ENCODE assay signal across 7 mouse cellular contexts in genomic region chr11:114873022-114873817, GRCm38 (mm10). TPM values are rescaled to one million over a fixed set of nuclear protein-coding genes. Genes with fewer than 3 reads are reported as not detected.
A peak's percentile ranks its signal among the peaks of the same experiment; 100 is the strongest.
DNase-seq lines count a peak whose midpoint lies in the region; ATAC-seq lines count a peak whose summit lies in the region.

No protein-coding gene starts in this region.

- no peak for DNase-seq in lung, postnatal 10 days
- DNase-seq in embryo, embryonic 11 days = peak; percentile 56
- peak; percentile 82 for DNase-seq in thymus, postnatal 14 days
- no peak for DNase-seq in testis, postnatal 14 days (ENCODE audit: low spot score)
- no peak for DNase-seq in B cell, adult 2 months

- peaks cover 10% of the 10 kb centered on the region; the same call in 1 of the 2 replicates for H3K36me3 ChIP-seq in lung, embryonic 16.5 days (ENCODE audit: control insufficient read depth, insufficient read depth, low read length)
- H3K36me3 ChIP-seq in limb, embryonic 12.5 days = peaks cover 49% of the 10 kb centered on the region

- no peaks in the 10 kb centered on the region for H3K9me3 ChIP-seq in lung, embryonic 16.5 days (ENCODE audit: control insufficient read depth, low read length)
- H3K9me3 ChIP-seq in limb, embryonic 12.5 days = no peaks in the 10 kb centered on the region

- no peaks in the 10 kb centered on the region for H3K27me3 ChIP-seq in lung, embryonic 16.5 days (ENCODE audit: control insufficient read depth, insufficient read depth, low read depth, low read length)
- H3K27me3 ChIP-seq in limb, embryonic 12.5 days = no peaks in the 10 kb centered on the region

- H3K9ac ChIP-seq in lung, embryonic 16.5 days (ENCODE audit: low read length) = no peak overlapping the region
- H3K9ac ChIP-seq in limb, embryonic 12.5 days (replicated peaks) = 0 out of 2 replicates have a peak overlapping the region, but pooled peaks have one; percentile 12

- peak overlapping the region; percentile 29; the same call in 1 of the 2 replicates for H3K27ac ChIP-seq in lung, embryonic 16.5 days (ENCODE audit: low read length)
- H3K27ac ChIP-seq in limb, embryonic 12.5 days = peak overlapping the region; percentile 68

- H3K4me2 ChIP-seq in lung, embryonic 16.5 days (ENCODE audit: low read depth, low read length) = no peak overlapping the region
- H3K4me2 ChIP-seq in limb, embryonic 12.5 days = no peak overlapping the region

- ATAC-seq in lung, embryonic 16.5 days (ENCODE audit: low read depth) = no peak
- ATAC-seq in limb, embryonic 12.5 days (ENCODE audit: insufficient number of reproducible peaks, insufficient read depth, low FRiP score, low TSS enrichment, low read depth) = no peak

- WGBS in lung, embryonic 16.5 days = 23% methylated on average over 6 of the region's 6 CpGs
- WGBS in limb, embryonic 12.5 days = 15% methylated on average over 6 of the region's 6 CpGs

- no peak overlapping the region for H3K4me3 ChIP-seq in lung, embryonic 16.5 days (ENCODE audit: low read length)
- no peak overlapping the region for H3K4me3 ChIP-seq in limb, embryonic 12.5 days (replicated peaks)

- no peaks in the 10 kb centered on the region; the same call in 1 of the 2 replicates for H3K4me1 ChIP-seq in lung, embryonic 16.5 days (replicated peaks; ENCODE audit: control insufficient read depth, insufficient read depth, low read length)
- peaks cover 32% of the 10 kb centered on the region for H3K4me1 ChIP-seq in limb, embryonic 12.5 days (replicated peaks)

RNA-seq across cellular contexts. Expression of gene Cd300a, which starts 16.6 kb away (rescaled TPM):
- 1.4 and 1.7 TPM in 2 replicates for polyA plus RNA-seq in lung, embryonic 16.5 days (2015; fragmentation: Nextera tagmentation; extraction: Ambion mirVana)
- 0.70 and 0.88 TPM in 2 replicates for polyA plus RNA-seq in limb, embryonic 12.5 days (2016; fragmentation: Nextera tagmentation; extraction: Ambion mirVana)

RNA-seq across cellular contexts. Expression of gene Gprc5c, which starts 22.3 kb away (rescaled TPM):
- polyA plus RNA-seq in lung, embryonic 16.5 days (2015; fragmentation: Nextera tagmentation; extraction: Ambion mirVana) = 30.7 and 33.2 TPM in 2 replicates
- polyA plus RNA-seq in limb, embryonic 12.5 days (2016; fragmentation: Nextera tagmentation; extraction: Ambion mirVana) = 50.7 and 53.8 TPM in 2 replicates

Comparison
In these comparisons a context has a peak if more than half of its experiments do, and no peak if none do; other contexts are left out.
1. DNase-seq: peak in embryo, embryonic 11 days (single experiment) and thymus, postnatal 14 days (single experiment); none in lung, postnatal 10 days (single experiment), testis, postnatal 14 days (single experiment) and B cell, adult 2 months (0 of 2).